Mouse (Mus musculus): Measurements from ENCODE around the gene Myo1d. TPM values are rescaled to one million over a fixed set of nuclear protein-coding genes. Genes with fewer than 3 reads are reported as not detected.

Myo1d gene
- polyA plus RNA-seq, 1 experiment from 2014 or later: 11.3 TPM

- no peak overlapping the region for H3K4me3 ChIP-seq
- no peaks in the 10 kb centered on the region for H3K36me3 ChIP-seq
- H3K27ac ChIP-seq (ENCODE audit: poor library complexity, severe bottlenecking): no peak overlapping the region
- WGBS: 36% methylated on average over 5 of the region's 5 CpGs
- no peak overlapping the region for H3K4me2 ChIP-seq
- H3K9me3 ChIP-seq (replicated peaks): no peaks in the 10 kb centered on the region
- no peak overlapping the region for H3K9ac ChIP-seq
- H3K4me1 ChIP-seq (replicated peaks): no peaks in the 10 kb centered on the region
- no peaks in the 10 kb centered on the region for H3K27me3 ChIP-seq (replicated peaks)
- ATAC-seq (ENCODE audit: insufficient number of reproducible peaks, low FRiP score): no peak
Measured at GRCm38 (mm10) chr11:80614418-80614817, 165.4 kb downstream of the Myo1d start.

GRCm38 (mm10) chr11:80613534-80613933, 166.3 kb downstream of the Myo1d start:
- H3K4me2 ChIP-seq: no peak overlapping the region
- 1% methylated on average over 6 of the region's 6 CpGs for WGBS
- H3K4me3 ChIP-seq: no peak overlapping the region
- no peaks in the 10 kb centered on the region for H3K36me3 ChIP-seq
- H3K9me3 ChIP-seq (replicated peaks): no peaks in the 10 kb centered on the region
- H3K27me3 ChIP-seq (replicated peaks): no peaks in the 10 kb centered on the region
- H3K9ac ChIP-seq: no peak overlapping the region
- no peaks in the 10 kb centered on the region for H3K4me1 ChIP-seq (replicated peaks)
- no peak for ATAC-seq (ENCODE audit: insufficient number of reproducible peaks, low FRiP score)
- H3K27ac ChIP-seq (ENCODE audit: poor library complexity, severe bottlenecking): no peak overlapping the region

GRCm38 (mm10) chr11:80602707-80603441, 177.0 kb downstream of the Myo1d start:
- 4% methylated on average over 24 of the region's 24 CpGs for WGBS
- H3K36me3 ChIP-seq: no peaks in the 10 kb centered on the region
- ATAC-seq (ENCODE audit: insufficient number of reproducible peaks, low FRiP score): no peak
- no peaks in the 10 kb centered on the region for H3K9me3 ChIP-seq (replicated peaks)
- H3K9ac ChIP-seq: peak overlapping the region; percentile 55; the same call in 1 of the 2 replicates
- peaks cover 6% of the 10 kb centered on the region; the same call in 1 of the 2 replicates for H3K27me3 ChIP-seq (replicated peaks)
- H3K4me1 ChIP-seq (replicated peaks): peaks cover 18% of the 10 kb centered on the region
- peak overlapping the region; percentile 36 for H3K4me3 ChIP-seq
- peak overlapping the region; percentile 74 for H3K4me2 ChIP-seq
- H3K27ac ChIP-seq (ENCODE audit: poor library complexity, severe bottlenecking): no peak overlapping the region

- 0 out of 2 replicates have a peak overlapping the region, but pooled peaks have one; percentile 31 for H3K9ac ChIP-seq
- no peak overlapping the region for H3K27ac ChIP-seq (ENCODE audit: poor library complexity, severe bottlenecking)
- H3K4me2 ChIP-seq: peak overlapping the region; percentile 74
- H3K4me1 ChIP-seq (replicated peaks): peaks cover 16% of the 10 kb centered on the region
- ATAC-seq (ENCODE audit: insufficient number of reproducible peaks, low FRiP score): no peak
- no peak overlapping the region for H3K4me3 ChIP-seq
- no peaks in the 10 kb centered on the region for H3K9me3 ChIP-seq (replicated peaks)
- H3K36me3 ChIP-seq: no peaks in the 10 kb centered on the region
- WGBS: 15% methylated on average over 8 of the region's 8 CpGs
- H3K27me3 ChIP-seq (replicated peaks): peaks cover 6% of the 10 kb centered on the region; the same call in 1 of the 2 replicates
Measured at GRCm38 (mm10) chr11:80602041-80602458, 177.8 kb downstream of the Myo1d start.

GRCm38 (mm10) chr11:80601040-80601864, 178.6 kb downstream of the Myo1d start:
- WGBS: 68% methylated on average over 20 of the region's 20 CpGs
- Histone ChIP-seq H3K4me3 (no peak overlapping the region), H3K27ac (ENCODE audit: poor library complexity, severe bottlenecking) (no peak overlapping the region), H3K27me3 (replicated peaks) (peaks cover 6% of the 10 kb centered on the region; the same call in 1 of the 2 replicates), H3K4me1 (replicated peaks) (peaks cover 16% of the 10 kb centered on the region), H3K36me3 (no peaks in the 10 kb centered on the region), H3K9me3 (replicated peaks) (no peaks in the 10 kb centered on the region), H3K9ac (no peak overlapping the region), H3K4me2 (no peak overlapping the region)
- no peak for ATAC-seq (ENCODE audit: insufficient number of reproducible peaks, low FRiP score)

GRCm38 (mm10) chr11:80595482-80595881, 184.3 kb downstream of the Myo1d start:
- no peaks in the 10 kb centered on the region; the same call in 1 of the 2 replicates for H3K27me3 ChIP-seq (replicated peaks)
- 73% methylated on average over 1 of the region's 1 CpGs for WGBS

GRCm38 (mm10) chr11:80589387-80589786, 190.4 kb downstream of the Myo1d start:
- Histone ChIP-seq H3K4me2 (no peak overlapping the region), H3K36me3 (peaks cover 18% of the 10 kb centered on the region), H3K4me3 (no peak overlapping the region), H3K4me1 (replicated peaks) (peaks cover 5% of the 10 kb centered on the region; the same call in 1 of the 2 replicates), H3K9ac (no peak overlapping the region), H3K9me3 (replicated peaks) (no peaks in the 10 kb centered on the region), H3K27me3 (replicated peaks) (no peaks in the 10 kb centered on the region), H3K27ac (ENCODE audit: poor library complexity, severe bottlenecking) (no peak overlapping the region)
- WGBS: 15% methylated on average over 5 of the region's 5 CpGs
- ATAC-seq (ENCODE audit: insufficient number of reproducible peaks, low FRiP score): no peak

More at GRCm38 (mm10) chr11:80595482-80595881, 184.3 kb downstream of the Myo1d start:
- H3K36me3 ChIP-seq: peaks cover 16% of the 10 kb centered on the region
- H3K4me2 ChIP-seq: no peak overlapping the region
- no peak overlapping the region for H3K27ac ChIP-seq (ENCODE audit: poor library complexity, severe bottlenecking)
- no peak overlapping the region for H3K9ac ChIP-seq
- no peaks in the 10 kb centered on the region for H3K4me1 ChIP-seq (replicated peaks)
- no peak overlapping the region for H3K4me3 ChIP-seq
- no peak for ATAC-seq (ENCODE audit: insufficient number of reproducible peaks, low FRiP score)
- H3K9me3 ChIP-seq (replicated peaks): no peaks in the 10 kb centered on the region

- Histone ChIP-seq H3K9ac (no peak overlapping the region), H3K27ac (ENCODE audit: poor library complexity, severe bottlenecking) (no peak overlapping the region), H3K9me3 (replicated peaks) (no peaks in the 10 kb centered on the region), H3K36me3 (0 out of 2 replicates have a peak, but pooled peaks cover 2% of the 10 kb centered on the region), H3K4me1 (replicated peaks) (peaks cover 5% of the 10 kb centered on the region; the same call in 1 of the 2 replicates), H3K27me3 (replicated peaks) (no peaks in the 10 kb centered on the region), H3K4me3 (no peak overlapping the region), H3K4me2 (no peak overlapping the region)
- ATAC-seq (ENCODE audit: insufficient number of reproducible peaks, low FRiP score): no peak
Measured at GRCm38 (mm10) chr11:80585761-80586160, 194.1 kb downstream of the Myo1d start.

GRCm38 (mm10) chr11:80585211-80585610, 194.6 kb downstream of the Myo1d start:
- Histone ChIP-seq H3K27me3 (replicated peaks) (no peaks in the 10 kb centered on the region), H3K9ac (no peak overlapping the region), H3K36me3 (0 out of 2 replicates have a peak, but pooled peaks cover 2% of the 10 kb centered on the region), H3K27ac (ENCODE audit: poor library complexity, severe bottlenecking) (no peak overlapping the region), H3K4me1 (replicated peaks) (peaks cover 3% of the 10 kb centered on the region; the same call in 1 of the 2 replicates), H3K4me2 (no peak overlapping the region), H3K9me3 (replicated peaks) (no peaks in the 10 kb centered on the region), H3K4me3 (no peak overlapping the region)
- no peak for ATAC-seq (ENCODE audit: insufficient number of reproducible peaks, low FRiP score)
- 58% methylated on average over 11 of the region's 11 CpGs for WGBS

- no peak overlapping the region for H3K27ac ChIP-seq (ENCODE audit: poor library complexity, severe bottlenecking)
Measured at GRCm38 (mm10) chr11:80580494-80580893, 199.3 kb downstream of the Myo1d start.

More at GRCm38 (mm10) chr11:80580494-80580893, 199.3 kb downstream of the Myo1d start:
- no peak for ATAC-seq (ENCODE audit: insufficient number of reproducible peaks, low FRiP score)
- Histone ChIP-seq H3K27me3 (replicated peaks) (no peaks in the 10 kb centered on the region), H3K4me2 (no peak overlapping the region), H3K9ac (no peak overlapping the region), H3K9me3 (replicated peaks) (no peaks in the 10 kb centered on the region), H3K4me3 (no peak overlapping the region), H3K36me3 (no peaks in the 10 kb centered on the region), H3K4me1 (replicated peaks) (peaks cover 5% of the 10 kb centered on the region)
- 70% methylated on average over 3 of the region's 3 CpGs for WGBS
